In genomic region chr10:126452057-126452622, GRCm38 (mm10) we compare ENCODE assay signal across 22 mouse cellular contexts.
"Had no signal": no experiment of that assay in that cellular context is flagged by ENCODE, and none has a peak within 500 bp of the region (broad histone marks: within the 10 kb centered on the region; RNA-seq: fewer than 3 reads in every experiment).

No protein-coding gene starts in this region.

- H3K4me1 ChIP-seq: heart, embryonic 10.5 days; heart, embryonic 12.5 days; hindbrain, embryonic 10.5 days; hindbrain, embryonic 12.5 days; intestine, embryonic 15.5 days; limb, embryonic 13.5 days; limb, embryonic 15.5 days had no signal

- H3K4me2 ChIP-seq: heart, embryonic 12.5 days; hindbrain, embryonic 12.5 days; hindbrain, embryonic 14.5 days; intestine, embryonic 15.5 days; limb, embryonic 13.5 days; limb, embryonic 15.5 days had no signal

- H3K36me3 ChIP-seq: heart, embryonic 10.5 days; heart, embryonic 12.5 days; hindbrain, embryonic 10.5 days; hindbrain, embryonic 12.5 days; intestine, embryonic 15.5 days; limb, embryonic 13.5 days; limb, embryonic 15.5 days had no signal

- H3K27me3 ChIP-seq: heart, embryonic 12.5 days; hindbrain, embryonic 12.5 days; intestine, embryonic 15.5 days; limb, embryonic 13.5 days; limb, embryonic 15.5 days had no signal

- H3K4me3 ChIP-seq: heart, embryonic 10.5 days; heart, embryonic 12.5 days; hindbrain, embryonic 10.5 days; hindbrain, embryonic 12.5 days; intestine, embryonic 15.5 days; layer of hippocampus, adult 2 months; limb, embryonic 13.5 days; limb, embryonic 15.5 days had no signal

- DNase-seq: gastrocnemius, postnatal 14 days; gastrocnemius, postnatal 36 days; heart, adult 18-20 months; heart, postnatal 10 days; heart, postnatal 4 days; kidney, adult 18-20 months; kidney, adult 8-10 months; kidney, postnatal 10 days; kidney, postnatal 25 days; kidney, postnatal 4 days; left cerebral cortex, postnatal 4 days had no signal

- H3K9me3 ChIP-seq: heart, embryonic 10.5 days; hindbrain, embryonic 10.5 days; hindbrain, embryonic 12.5 days; intestine, embryonic 15.5 days; limb, embryonic 13.5 days; limb, embryonic 15.5 days had no signal

- ATAC-seq: inflammation-experienced regulatory T-cells, adult 6 months; intestine, embryonic 15.5 days; intestine, postnatal 0 days had no signal

- H3K9ac ChIP-seq: heart, embryonic 12.5 days; hindbrain, embryonic 12.5 days; hindbrain, embryonic 14.5 days; intestine, embryonic 15.5 days; limb, embryonic 13.5 days; limb, embryonic 15.5 days had no signal

- H3K27ac ChIP-seq: heart, embryonic 10.5 days; hindbrain, embryonic 10.5 days; hindbrain, embryonic 12.5 days; hindbrain, embryonic 14.5 days; intestine, embryonic 15.5 days; layer of hippocampus, adult 2 months; limb, embryonic 13.5 days; limb, embryonic 15.5 days had no signal
